Mouse (Mus musculus) MEL (cell line): ENCODE measurements at regions not wholly inside any gene's neighbourhood (a gene's known extent, or its start where the extent isn't known, plus 50 kb on each side); places are given as distances from the start of the nearest gene placed in this dataset.

Experiments used
- DNase-seq: peaks from one replicate; pipeline ENCODE4 v3.0.0; 2011; ENCODE audit warnings: low read depth, low spot score
- H3K27ac ChIP-seq: 2 replicates; pipeline ENCODE4 v1.5.1; 2012; ENCODE audit warnings: low read depth, mild to moderate bottlenecking, control low read depth, low read length, moderate library complexity; ENCODE audit not compliant: control insufficient read depth
- H3K27me3 ChIP-seq, 2 experiments: fragments of 150-350 bp in 1 of 2; sonication (generic) in 1 of 2; 2 replicates each; pipeline ENCODE4 v1.6.1; 2012; ENCODE audit warnings: low read length in 2 of 2, mild to moderate bottlenecking in 2 of 2, improper control_type of control experiment in 1 of 2, moderate library complexity in 1 of 2; ENCODE audit not compliant: insufficient read depth in 2 of 2, control insufficient read depth in 1 of 2
- H3K36me3 ChIP-seq, 2 experiments: 2 replicates each; pipeline ENCODE4 v1.6.1; 2012 to 2014; ENCODE audit warnings: low read length in 2 of 2, improper control_type of control experiment in 1 of 2, inconsistent platforms in 1 of 2, mild to moderate bottlenecking in 1 of 2; ENCODE audit not compliant: insufficient read depth in 2 of 2, control insufficient read depth in 1 of 2
- H3K4me1 ChIP-seq, 2 experiments: fragments of 150-350 bp in 1 of 2; sonication (generic) in 1 of 2; 2 replicates each; pipeline ENCODE4 v1.6.1; 2012; ENCODE audit warnings: low read length in 2 of 2, improper control_type of control experiment in 1 of 2, mild to moderate bottlenecking in 1 of 2; ENCODE audit not compliant: insufficient read depth in 2 of 2, control insufficient read depth in 1 of 2
- H3K4me3 ChIP-seq, 2 experiments: fragments of 150-350 bp in 1 of 2; sonication (generic) in 1 of 2; 2 replicates each; pipeline ENCODE4 v1.5.1; 2012; ENCODE audit warnings: low read depth in 2 of 2, low read length in 2 of 2, mild to moderate bottlenecking in 2 of 2, moderate library complexity in 2 of 2, control low read depth in 1 of 2, improper control_type of control experiment in 1 of 2; ENCODE audit not compliant: control insufficient read depth in 1 of 2, insufficient read depth in 1 of 2
- H3K79me2 ChIP-seq: 2 replicates; pipeline ENCODE4 v1.6.1; 2012; ENCODE audit warnings: mild to moderate bottlenecking, low read length, moderate library complexity; ENCODE audit not compliant: control insufficient read depth, poor library complexity, insufficient read depth
- H3K9ac ChIP-seq: 2 replicates; pipeline ENCODE4 v1.6.1; 2012; ENCODE audit warnings: low read depth, mild to moderate bottlenecking, control low read depth, low read length, moderate library complexity; ENCODE audit not compliant: control insufficient read depth, poor library complexity, severe bottlenecking
- H3K9me3 ChIP-seq: fragments of 150-350 bp; sonication (generic); replicated peaks from 2 replicates; pipeline ENCODE4 v1.6.1; 2012; ENCODE audit warnings: mild to moderate bottlenecking, low read length, improper control_type of control experiment, moderate library complexity; ENCODE audit not compliant: insufficient read depth
- BHLHE40 ChIP-seq: IDR thresholded peaks from 2 replicates; pipeline ENCODE4 v1.6.1; 2012; ENCODE audit warnings: low read depth, mild to moderate bottlenecking, inconsistent platforms, low read length, improper control_type of control experiment, borderline replicate concordance
- CHD1 ChIP-seq: IDR thresholded peaks from 2 replicates; pipeline ENCODE4 v1.6.1; 2012; ENCODE audit warnings: low read depth, mild to moderate bottlenecking, inconsistent platforms, low read length, improper control_type of control experiment
- CHD2 ChIP-seq: IDR thresholded peaks from 2 replicates; pipeline ENCODE4 v1.6.1; 2011; ENCODE audit warnings: low read length, improper control_type of control experiment
- ELF1 ChIP-seq: IDR thresholded peaks from 2 replicates; pipeline ENCODE4 v1.6.1; 2014; ENCODE audit warnings: low read depth, mild to moderate bottlenecking, inconsistent platforms, low read length, improper control_type of control experiment, moderate library complexity
- EP300 ChIP-seq, 2 experiments: IDR thresholded peaks; 2 replicates each; pipeline ENCODE4 v1.6.1; 2011; ENCODE audit warnings: improper control_type of control experiment in 2 of 2, low read length in 2 of 2, low read depth in 1 of 2, mild to moderate bottlenecking in 1 of 2
- GABPA ChIP-seq: IDR thresholded peaks from 2 replicates; pipeline ENCODE4 v1.6.1; 2012; ENCODE audit warnings: low read depth, mild to moderate bottlenecking, inconsistent platforms, low read length, improper control_type of control experiment, moderate library complexity
- JUND ChIP-seq: IDR thresholded peaks from 2 replicates; pipeline ENCODE4 v1.6.1; 2011; ENCODE audit warnings: low read depth, mild to moderate bottlenecking, improper control_type of control experiment, low read length
- MAFK ChIP-seq: IDR thresholded peaks from 2 replicates; pipeline ENCODE4 v1.6.1; 2011; ENCODE audit warnings: low read depth, mild to moderate bottlenecking, low read length, improper control_type of control experiment, borderline replicate concordance
- MAX ChIP-seq: IDR thresholded peaks from 2 replicates; pipeline ENCODE4 v1.6.1; 2011; ENCODE audit warnings: low read length, improper control_type of control experiment
- MEF2A ChIP-seq: IDR thresholded peaks from 2 replicates; pipeline ENCODE4 v1.6.1; 2014; ENCODE audit warnings: low read depth, mild to moderate bottlenecking, inconsistent platforms, low read length, improper control_type of control experiment; ENCODE audit not compliant: poor library complexity, insufficient replicate concordance, severe bottlenecking; ENCODE audit errors: extremely low read depth
- MXI1 ChIP-seq: IDR thresholded peaks from 2 replicates; pipeline ENCODE4 v1.6.1; 2011; ENCODE audit warnings: mild to moderate bottlenecking, low read depth, low read length, improper control_type of control experiment
- MYC ChIP-seq: IDR thresholded peaks from 2 replicates; pipeline ENCODE4 v1.6.1; 2011; ENCODE audit warnings: low read depth, mild to moderate bottlenecking, low read length, improper control_type of control experiment, moderate library complexity
- NRF1 ChIP-seq: IDR thresholded peaks from 2 replicates; pipeline ENCODE4 v1.6.1; 2014; ENCODE audit warnings: low read depth, mild to moderate bottlenecking, inconsistent platforms, low read length, improper control_type of control experiment, moderate library complexity; ENCODE audit not compliant: poor library complexity, insufficient read depth, severe bottlenecking
- POLR2A ChIP-seq, 2 experiments: IDR thresholded peaks; 2 replicates each; pipeline ENCODE4 v1.6.1; 2011 to 2012; ENCODE audit warnings: low read length in 2 of 2, mild to moderate bottlenecking in 2 of 2, control low read depth in 1 of 2, improper control_type of control experiment in 1 of 2, low read depth in 1 of 2, moderate library complexity in 1 of 2; ENCODE audit not compliant: control insufficient read depth in 1 of 2, insufficient read depth in 1 of 2, poor library complexity in 1 of 2
- POLR2AphosphoS2 ChIP-seq: IDR thresholded peaks from 2 replicates; pipeline ENCODE4 v1.6.1; 2011; ENCODE audit warnings: low read length, improper control_type of control experiment
- POLR2AphosphoS5 ChIP-seq: IDR thresholded peaks from 2 replicates; pipeline ENCODE4 v1.6.1; 2012; ENCODE audit warnings: low read depth, borderline replicate concordance, mild to moderate bottlenecking, inconsistent platforms, low read length, moderate library complexity, mixed read lengths
- RAD21 ChIP-seq: IDR thresholded peaks from 2 replicates; pipeline ENCODE4 v1.6.1; 2011; ENCODE audit warnings: mild to moderate bottlenecking, low read depth, low read length, improper control_type of control experiment
- RCOR1 ChIP-seq: IDR thresholded peaks from 2 replicates; pipeline ENCODE4 v1.6.1; 2012; ENCODE audit warnings: low read depth, mild to moderate bottlenecking, inconsistent platforms, low read length, improper control_type of control experiment
- SIN3A ChIP-seq: IDR thresholded peaks from 2 replicates; pipeline ENCODE4 v1.6.1; 2012; ENCODE audit warnings: low read length, improper control_type of control experiment, inconsistent platforms
- SMC3 ChIP-seq: IDR thresholded peaks from 2 replicates; pipeline ENCODE4 v1.6.1; 2011; ENCODE audit warnings: low read depth, low read length, improper control_type of control experiment
- TAL1 ChIP-seq: IDR thresholded peaks from 2 replicates; pipeline ENCODE4 v1.6.1; 2012; ENCODE audit warnings: mild to moderate bottlenecking, inconsistent platforms, low read length, moderate library complexity, mixed read lengths
- UBTF ChIP-seq: IDR thresholded peaks from 2 replicates; pipeline ENCODE4 v1.6.1; 2012; ENCODE audit warnings: low read depth, mild to moderate bottlenecking, inconsistent platforms, low read length, improper control_type of control experiment, moderate library complexity, borderline replicate concordance; ENCODE audit not compliant: insufficient read depth
- USF1 ChIP-seq: IDR thresholded peaks from 2 replicates; pipeline ENCODE4 v1.6.1; 2014; ENCODE audit warnings: low read depth, mild to moderate bottlenecking, inconsistent platforms, low read length, improper control_type of control experiment, moderate library complexity
- USF2 ChIP-seq, 2 experiments: IDR thresholded peaks; 2 replicates each; pipeline ENCODE4 v1.6.1; 2011 to 2012; ENCODE audit warnings: improper control_type of control experiment in 2 of 2, low read length in 2 of 2, borderline replicate concordance in 1 of 2, inconsistent platforms in 1 of 2, low read depth in 1 of 2, mild to moderate bottlenecking in 1 of 2; ENCODE audit not compliant: insufficient read depth in 1 of 2
- ZKSCAN1 ChIP-seq: IDR thresholded peaks from 2 replicates; pipeline ENCODE4 v1.6.1; 2012; ENCODE audit warnings: low read depth, mild to moderate bottlenecking, inconsistent platforms, low read length, improper control_type of control experiment, moderate library complexity

DNA sequence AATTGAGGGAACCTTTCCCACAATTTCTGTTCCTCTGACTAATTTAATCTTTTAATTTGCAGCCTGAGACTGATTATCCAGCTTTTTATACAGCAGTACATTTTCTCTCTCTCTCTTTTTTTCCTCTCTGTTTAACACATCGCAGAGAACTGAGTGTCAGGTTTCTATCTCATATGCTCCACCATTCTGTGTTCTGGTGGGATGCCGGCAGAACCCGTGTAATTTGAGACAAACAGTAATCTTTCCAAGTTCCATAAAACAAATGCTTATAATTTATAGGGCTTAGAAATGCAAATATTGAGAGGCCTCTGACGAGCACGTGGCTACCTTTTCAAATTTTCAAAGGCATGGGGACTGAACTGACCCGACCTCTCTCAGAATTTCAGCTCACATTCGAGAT is 59.1 kb downstream of the Zbtb18 start:
- no peaks in the 10 kb centered on the region for H3K9me3 ChIP-seq
- H3K79me2 ChIP-seq, result no peaks in the 10 kb centered on the region
- H3K9ac ChIP-seq, result no peak overlapping the region
- H3K27ac ChIP-seq, result no peak overlapping the region
- no peaks in the 10 kb centered on the region for H3K4me1 ChIP-seq
- peaks cover 0 to 4% of the 10 kb centered on the region in 2 experiments; a peak in 3 of 4 replicates for H3K27me3 ChIP-seq
- H3K4me3 ChIP-seq, result no peak overlapping the region
- TF ChIP-seq SIN3A (no peak), CHD2 (no peak), ELF1 (no peak), POLR2AphosphoS5 (no peak), RAD21 (no peak), RCOR1 (no peak), POLR2A (IDR thresholded peaks at IDR 0.05; ENCODE audit: control insufficient read depth in 1 of 2, insufficient read depth in 1 of 2, low read depth in 1 of 2, low read length in 2 of 2, poor library complexity in 1 of 2) (no peak), USF2 (IDR thresholded peaks at IDR 0.05; ENCODE audit: borderline replicate concordance in 1 of 2, insufficient read depth in 1 of 2, low read depth in 1 of 2, low read length in 2 of 2) (no peak), POLR2AphosphoS2 (no peak), BHLHE40 (no peak), MEF2A (no peak), ZKSCAN1 (no peak), JUND (no peak)
- TF ChIP-seq, all 39 proteins: peak for 0
- H3K36me3 ChIP-seq, result no peaks in the 10 kb centered on the region
- no peak for DNase-seq

DNA sequence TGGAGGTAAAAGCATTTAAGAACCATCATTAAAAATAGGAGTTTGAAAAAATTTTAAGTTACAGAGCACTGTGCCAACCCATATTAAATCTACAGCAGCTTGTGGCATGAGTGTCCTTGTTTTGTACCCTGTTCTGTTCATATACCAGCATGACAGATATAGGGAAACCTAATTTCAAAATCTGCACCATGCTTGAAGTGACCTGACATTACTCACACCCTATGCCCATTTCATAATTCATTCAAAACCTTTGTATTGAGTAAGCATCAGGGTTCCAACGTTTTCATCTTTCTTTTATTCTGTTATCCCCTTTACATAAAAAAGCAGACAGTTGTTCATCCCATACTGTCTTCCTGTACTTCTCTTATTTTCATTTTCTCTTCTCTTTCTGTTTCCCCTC is 61.8 kb downstream of the Zbtb18 start:
- no peaks in the 10 kb centered on the region for H3K4me1 ChIP-seq
- H3K9ac ChIP-seq, result no peak overlapping the region
- TF ChIP-seq TAL1 (no peak), CHD2 (no peak), USF2 (IDR thresholded peaks at IDR 0.05; ENCODE audit: borderline replicate concordance in 1 of 2, insufficient read depth in 1 of 2, low read depth in 1 of 2, low read length in 2 of 2) (no peak), MAFK (no peak), SMC3 (no peak), USF1 (no peak), POLR2A (IDR thresholded peaks at IDR 0.05; ENCODE audit: control insufficient read depth in 1 of 2, insufficient read depth in 1 of 2, low read depth in 1 of 2, low read length in 2 of 2, poor library complexity in 1 of 2) (no peak), POLR2AphosphoS2 (no peak), UBTF (no peak), NRF1 (no peak), CHD1 (no peak), MAX (no peak), JUND (no peak), MXI1 (no peak), EP300 (IDR thresholded peaks at IDR 0.05; ENCODE audit: low read depth in 1 of 2, low read length in 2 of 2) (no peak), SIN3A (no peak), ZKSCAN1 (no peak), GABPA (no peak), MYC (no peak)
- TF ChIP-seq, all 39 proteins: peak for 0
- Histone ChIP-seq H3K4me3 (no peak overlapping the region), H3K27ac (no peak overlapping the region), H3K9me3 (no peaks in the 10 kb centered on the region), H3K79me2 (no peaks in the 10 kb centered on the region), H3K36me3 (no peaks in the 10 kb centered on the region), H3K27me3 (peaks cover 0 to 4% of the 10 kb centered on the region in 2 experiments; a peak in 3 of 4 replicates)
- DNase-seq, result no peak
